Mouse (Mus musculus): ENCODE data around the gene Gm10577. TPM values are rescaled to one million over a fixed set of nuclear protein-coding genes. Genes with fewer than 3 reads are reported as not detected.

The Gm10577 gene
- polyA plus RNA-seq, 1 experiment from 2014 or later = not detected

- 80% methylated on average over 4 of the region's 4 CpGs for WGBS (ENCODE audit: insufficient replicate concordance)
Observed at GRCm38 (mm10) chr4:100990996-100991395, 29.5 kb downstream of the Gm10577 start.

GRCm38 (mm10) chr4:100988231-100988799 lies 32.2 kb downstream of the Gm10577 start:
- 88% methylated on average over 8 of the region's 8 CpGs for WGBS (ENCODE audit: insufficient replicate concordance)
- ATAC-seq (no peak), DNase-seq (no peak)
- no peak overlapping the region for H3K4me2 ChIP-seq (ENCODE audit: low read depth, low read length)
- H3K36me3 ChIP-seq (replicated peaks; ENCODE audit: insufficient read depth, low read length) = no peaks in the 10 kb centered on the region
- no peak overlapping the region for H3K27ac ChIP-seq (ENCODE audit: low read depth)
- H3K9ac ChIP-seq (replicated peaks) = no peak overlapping the region
- no peak overlapping the region for H3K4me3 ChIP-seq (ENCODE audit: low read depth, low read length)
- H3K9me3 ChIP-seq (ENCODE audit: low read length) = no peaks in the 10 kb centered on the region
- no peaks in the 10 kb centered on the region for H3K27me3 ChIP-seq (ENCODE audit: insufficient read depth, low read length)
- peaks cover 6% of the 10 kb centered on the region for H3K4me1 ChIP-seq (ENCODE audit: insufficient read depth)
- TF ChIP-seq EP300 (IDR thresholded peaks at IDR 0.05; ENCODE audit: low read depth) (no peak), CTCF (IDR thresholded peaks at IDR 0.05; ENCODE audit: low read depth) (peak; percentile 72)

More at GRCm38 (mm10) chr4:100990996-100991395, 29.5 kb downstream of the Gm10577 start:
- no peak for ATAC-seq
- Histone ChIP-seq H3K36me3 (replicated peaks; ENCODE audit: insufficient read depth, low read length) (no peaks in the 10 kb centered on the region), H3K27ac (ENCODE audit: low read depth) (no peak overlapping the region), H3K4me3 (ENCODE audit: low read depth, low read length) (no peak overlapping the region), H3K4me2 (ENCODE audit: low read depth, low read length) (no peak overlapping the region), H3K27me3 (ENCODE audit: insufficient read depth, low read length) (no peaks in the 10 kb centered on the region), H3K4me1 (ENCODE audit: insufficient read depth) (peaks cover 9% of the 10 kb centered on the region), H3K9me3 (ENCODE audit: low read length) (no peaks in the 10 kb centered on the region), H3K9ac (replicated peaks) (no peak overlapping the region)
- TF ChIP-seq CTCF (IDR thresholded peaks at IDR 0.05; ENCODE audit: low read depth) (no peak), EP300 (IDR thresholded peaks at IDR 0.05; ENCODE audit: low read depth) (no peak)
- no peak for DNase-seq

- no peak for ATAC-seq
- 67% methylated on average over 1 of the region's 1 CpGs for WGBS (ENCODE audit: insufficient replicate concordance)
- Histone ChIP-seq H3K4me1 (ENCODE audit: insufficient read depth) (no peaks in the 10 kb centered on the region), H3K4me2 (ENCODE audit: low read depth, low read length) (no peak overlapping the region), H3K4me3 (ENCODE audit: low read depth, low read length) (no peak overlapping the region), H3K9me3 (ENCODE audit: low read length) (no peaks in the 10 kb centered on the region), H3K9ac (replicated peaks) (no peak overlapping the region), H3K36me3 (replicated peaks; ENCODE audit: insufficient read depth, low read length) (no peaks in the 10 kb centered on the region), H3K27me3 (ENCODE audit: insufficient read depth, low read length) (no peaks in the 10 kb centered on the region), H3K27ac (ENCODE audit: low read depth) (no peak overlapping the region)
- no peak for DNase-seq
- TF ChIP-seq EP300 (IDR thresholded peaks at IDR 0.05; ENCODE audit: low read depth) (no peak), CTCF (IDR thresholded peaks at IDR 0.05; ENCODE audit: low read depth) (peak; percentile 30)
Observed at GRCm38 (mm10) chr4:100987187-100987586, 33.3 kb downstream of the Gm10577 start.

- no peak overlapping the region for H3K4me2 ChIP-seq (ENCODE audit: low read depth, low read length)
- no peak overlapping the region for H3K9ac ChIP-seq (replicated peaks)
- 82% methylated on average over 7 of the region's 7 CpGs for WGBS (ENCODE audit: insufficient replicate concordance)
- H3K9me3 ChIP-seq (ENCODE audit: low read length) = no peaks in the 10 kb centered on the region
- no peak overlapping the region for H3K27ac ChIP-seq (ENCODE audit: low read depth)
- DNase-seq (no peak), ATAC-seq (no peak)
- no peaks in the 10 kb centered on the region for H3K27me3 ChIP-seq (ENCODE audit: insufficient read depth, low read length)
- no peaks in the 10 kb centered on the region for H3K36me3 ChIP-seq (replicated peaks; ENCODE audit: insufficient read depth, low read length)
- no peaks in the 10 kb centered on the region for H3K4me1 ChIP-seq (ENCODE audit: insufficient read depth)
- no peak for TF ChIP-seq CTCF (IDR thresholded peaks at IDR 0.05; ENCODE audit: low read depth)
- TF ChIP-seq EP300 (IDR thresholded peaks at IDR 0.05; ENCODE audit: low read depth) = no peak
- no peak overlapping the region for H3K4me3 ChIP-seq (ENCODE audit: low read depth, low read length)
Observed at GRCm38 (mm10) chr4:100977522-100977921, 43.0 kb downstream of the Gm10577 start.

- Histone ChIP-seq H3K36me3 (replicated peaks; ENCODE audit: insufficient read depth, low read length) (no peaks in the 10 kb centered on the region), H3K4me1 (ENCODE audit: insufficient read depth) (no peaks in the 10 kb centered on the region), H3K27me3 (ENCODE audit: insufficient read depth, low read length) (no peaks in the 10 kb centered on the region), H3K4me3 (ENCODE audit: low read depth, low read length) (no peak overlapping the region), H3K27ac (ENCODE audit: low read depth) (no peak overlapping the region), H3K4me2 (ENCODE audit: low read depth, low read length) (no peak overlapping the region), H3K9ac (replicated peaks) (no peak overlapping the region), H3K9me3 (ENCODE audit: low read length) (no peaks in the 10 kb centered on the region)
- DNase-seq (no peak), ATAC-seq (no peak)
- 83% methylated on average over 14 of the region's 14 CpGs for WGBS (ENCODE audit: insufficient replicate concordance)
- no peak for TF ChIP-seq CTCF (IDR thresholded peaks at IDR 0.05; ENCODE audit: low read depth)
- no peak for TF ChIP-seq EP300 (IDR thresholded peaks at IDR 0.05; ENCODE audit: low read depth)
Observed at GRCm38 (mm10) chr4:100974455-100975035, 46.0 kb downstream of the Gm10577 start.

GRCm38 (mm10) chr4:100973641-100974454 lies 46.6 kb downstream of the Gm10577 start:
- 84% methylated on average over 16 of the region's 16 CpGs for WGBS (ENCODE audit: insufficient replicate concordance)
- H3K4me1 ChIP-seq (ENCODE audit: insufficient read depth) = no peaks in the 10 kb centered on the region
- H3K9ac ChIP-seq (replicated peaks) = no peak overlapping the region
- no peak overlapping the region for H3K4me3 ChIP-seq (ENCODE audit: low read depth, low read length)
- no peak for TF ChIP-seq CTCF (IDR thresholded peaks at IDR 0.05; ENCODE audit: low read depth)
- no peak for TF ChIP-seq EP300 (IDR thresholded peaks at IDR 0.05; ENCODE audit: low read depth)
- H3K9me3 ChIP-seq (ENCODE audit: low read length) = no peaks in the 10 kb centered on the region
- no peaks in the 10 kb centered on the region for H3K36me3 ChIP-seq (replicated peaks; ENCODE audit: insufficient read depth, low read length)
- H3K4me2 ChIP-seq (ENCODE audit: low read depth, low read length) = no peak overlapping the region
- no peak overlapping the region for H3K27ac ChIP-seq (ENCODE audit: low read depth)
- ATAC-seq (no peak), DNase-seq (no peak)
- H3K27me3 ChIP-seq (ENCODE audit: insufficient read depth, low read length) = no peaks in the 10 kb centered on the region

Other genes starting within 250 kb of the Gm10577 start
- 4.0 and 4.2 TPM in 2 replicates for gene Cachd1, start 244.0 kb downstream of the Gm10577 start, polyA plus RNA-seq (2015; fragmentation: Nextera tagmentation; extraction: Ambion mirVana)
- 0.20 and 0.21 TPM in 2 replicates for gene Raver2, start 48.3 kb upstream of the Gm10577 start, polyA plus RNA-seq (2015; fragmentation: Nextera tagmentation; extraction: Ambion mirVana)
- 33.9 and 51.2 TPM in 2 replicates for gene Jak1, start 244.6 kb upstream of the Gm10577 start, polyA plus RNA-seq (2015; fragmentation: Nextera tagmentation; extraction: Ambion mirVana)